Comparison of ENCODE assay signal across 14 mouse cellular contexts in the genomic region with DNA sequence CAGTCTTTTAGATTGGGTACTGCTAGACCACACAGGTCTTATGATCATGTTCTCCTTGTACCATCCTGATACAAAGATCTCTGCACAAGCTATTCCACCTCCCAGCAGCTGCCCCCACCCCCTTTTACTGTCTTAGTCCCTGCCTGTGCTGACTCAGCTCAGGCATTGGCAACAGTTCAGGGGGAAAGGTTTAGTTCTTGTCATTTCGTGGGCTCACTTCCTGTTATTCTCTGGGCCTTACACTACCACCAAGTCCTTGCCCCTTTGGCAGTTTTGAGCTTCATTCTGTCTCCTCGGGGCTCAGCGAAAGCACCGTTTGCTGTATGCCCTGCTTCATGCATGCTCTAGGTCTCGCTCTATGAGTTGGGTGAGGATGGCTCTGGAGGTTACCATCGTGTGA. TPM values are rescaled to one million over a fixed set of nuclear protein-coding genes. Genes with fewer than 3 reads are reported as not detected.
DNase-seq lines count a peak whose midpoint lies in the region; ATAC-seq and TF ChIP-seq lines count a peak whose summit lies in the region.
"Had no signal": no experiment of that assay in that cellular context is flagged by ENCODE, and none has a peak within 500 bp of the region (broad histone marks: within the 10 kb centered on the region; RNA-seq: fewer than 3 reads in every experiment).

No protein-coding gene starts in this region.

- H3K36me3 ChIP-seq in megakaryocyte, embryonic 14.5 days (replicated peaks; ENCODE audit: low read length) = no peaks in the 10 kb centered on the region
- no peaks in the 10 kb centered on the region for H3K36me3 ChIP-seq in hindbrain, embryonic 11.5 days (ENCODE audit: control insufficient read depth, insufficient read depth, low read length)
- H3K36me3 ChIP-seq: embryonic facial prominence, embryonic 15.5 days; forebrain, embryonic 15.5 days had no signal

- no peaks in the 10 kb centered on the region for H3K27me3 ChIP-seq in megakaryocyte, embryonic 14.5 days (replicated peaks)
- no peaks in the 10 kb centered on the region for H3K27me3 ChIP-seq in hindbrain, embryonic 11.5 days (ENCODE audit: control insufficient read depth, insufficient read depth, low read length)
- H3K27me3 ChIP-seq: embryonic facial prominence, embryonic 15.5 days; forebrain, embryonic 15.5 days had no signal

- DNase-seq in kidney, postnatal 10 days = peak; percentile 32
- no peak for DNase-seq in kidney, adult 11 months
- no peak for DNase-seq in left cerebral cortex, postnatal 4 days
- no peak for DNase-seq in hindbrain, embryonic 11.5 days (ENCODE audit: low spot score)
- DNase-seq: cerebellum, postnatal 14 days; gastrocnemius, postnatal 36 days; layer of hippocampus, adult 9-11 months had no signal

- no peak for TF ChIP-seq POLR2A in bone marrow, adult 2 months (IDR thresholded peaks at IDR 0.05; ENCODE audit: borderline replicate concordance, control insufficient read depth, low read depth, low read length)

- H3K9me3 ChIP-seq in megakaryocyte, embryonic 14.5 days = no peaks in the 10 kb centered on the region
- H3K9me3 ChIP-seq in hindbrain, embryonic 11.5 days (ENCODE audit: control insufficient read depth, low read length) = no peaks in the 10 kb centered on the region
- H3K9me3 ChIP-seq: embryonic facial prominence, embryonic 15.5 days; forebrain, embryonic 15.5 days had no signal

- H3K4me1 ChIP-seq in bone marrow, adult 2 months (ENCODE audit: control insufficient read depth, insufficient read depth, low read length) = peaks cover 2% of the 10 kb centered on the region; the same call in 1 of the 2 replicates
- peaks cover 67% of the 10 kb centered on the region for H3K4me1 ChIP-seq in megakaryocyte, embryonic 14.5 days
- H3K4me1 ChIP-seq in hindbrain, embryonic 11.5 days (replicated peaks; ENCODE audit: control insufficient read depth, insufficient read depth, low read length) = no peaks in the 10 kb centered on the region
- H3K4me1 ChIP-seq: embryonic facial prominence, embryonic 15.5 days had no signal

- 0 out of 2 replicates have a peak overlapping the region, but pooled peaks have one; percentile 55 for H3K27ac ChIP-seq in bone marrow, adult 2 months (ENCODE audit: control insufficient read depth, insufficient read depth, low read depth, low read length, poor library complexity)
- no peak overlapping the region for H3K27ac ChIP-seq in hindbrain, embryonic 11.5 days (ENCODE audit: low read depth, low read length)
- H3K27ac ChIP-seq: embryonic facial prominence, embryonic 15.5 days; forebrain, embryonic 15.5 days had no signal

- H3K4me2 ChIP-seq in hindbrain, embryonic 11.5 days (replicated peaks; ENCODE audit: low read depth, low read length) = no peak overlapping the region
- H3K4me2 ChIP-seq: embryonic facial prominence, embryonic 15.5 days; forebrain, embryonic 15.5 days had no signal

- H3K9ac ChIP-seq in hindbrain, embryonic 11.5 days (ENCODE audit: low read depth, low read length) = no peak overlapping the region
- H3K9ac ChIP-seq: embryonic facial prominence, embryonic 15.5 days; forebrain, embryonic 15.5 days had no signal

- ATAC-seq in CD4-positive, CD25-positive, alpha-beta regulatory T cell, adult 4 months = peak; percentile 57
- no peak for ATAC-seq in hindbrain, embryonic 11.5 days (ENCODE audit: low FRiP score)
- no peak for ATAC-seq in erythroblast, adult 5-6 weeks (replicated peaks; ENCODE audit: low FRiP score, poor library complexity, severe bottlenecking)
- ATAC-seq: forebrain, embryonic 15.5 days; midbrain, embryonic 16.5 days had no signal

- intact Hi-C loops in left cerebral cortex, postnatal 4 days (cut with DNase I) = no loop called here

- no peak for TF ChIP-seq CTCF in bone marrow, adult 2 months (IDR thresholded peaks at IDR 0.05; ENCODE audit: control insufficient read depth, insufficient read depth, low read length)

- no peak overlapping the region for H3K4me3 ChIP-seq in bone marrow, adult 2 months (replicated peaks; ENCODE audit: control insufficient read depth, low read depth, low read length)
- H3K4me3 ChIP-seq in megakaryocyte, embryonic 14.5 days (replicated peaks) = peak overlapping the region; percentile 21
- no peak overlapping the region for H3K4me3 ChIP-seq in hindbrain, embryonic 11.5 days (ENCODE audit: low read depth, low read length)
- H3K4me3 ChIP-seq: embryonic facial prominence, embryonic 15.5 days; forebrain, embryonic 15.5 days had no signal

- WGBS in bone marrow, adult 2 months = 18% methylated on average over 6 of the region's 6 CpGs
- WGBS in hindbrain, embryonic 11.5 days = 87% methylated on average over 6 of the region's 6 CpGs

RNA-seq across cellular contexts. Expression of a gene that starts 48.4 kb away (rescaled TPM):
- polyA plus RNA-seq in CD4-positive, CD25-positive, alpha-beta regulatory T cell, adult 4 months (2017; shearing (Covaris generic)) = 1,000 to 10,000 TPM in 1 of 2 experiments, 100 to 1,000 TPM in 1; 926 to 1,094 TPM
- 138 and 235 TPM in 2 replicates for polyA plus RNA-seq in bone marrow, adult 2 months (2011; ENCODE audit: insufficient read depth, insufficient read length, low replicate concordance, missing spikeins)
- 493 and 564 TPM in 2 replicates for polyA plus RNA-seq in megakaryocyte, embryonic 14.5 days (2012; ENCODE audit: insufficient read depth, low replicate concordance)
- total RNA-seq in left cerebral cortex, postnatal 4 days (2021) = 100 to 1,000 TPM; 363 to 375 TPM
- polyA plus RNA-seq in hindbrain, embryonic 11.5 days (2014; fragmentation: Nextera tagmentation; extraction: Ambion mirVana) = 379 and 387 TPM in 2 replicates
- total RNA-seq in erythroblast, adult 5-6 weeks (2015; ENCODE audit: low replicate concordance) = 663 and 726 TPM in 2 replicates
- total RNA-seq in erythroblast, adult 5-6 weeks (2017; ENCODE audit: low replicate concordance) = 538 and 746 TPM in 2 replicates
